Mouse (Mus musculus) Patski (cell line): ENCODE data around the gene Cers1. TPM values are rescaled to one million over a fixed set of nuclear protein-coding genes. Genes with fewer than 3 reads are reported as not detected.

ENCODE experiments used
- ATAC-seq: fragments of 100-300 bp; one replicate; pipeline ENCODE4 v1.8.0; 2021
- CTCF ChIA-PET: fragments of 350-600 bp; sonication (Branson Sonifier 250); formaldehyde crosslinking; loops from one replicate; lab custom pipeline; 2022; ENCODE audit warnings: inconsistent platforms; lab: Charles Lee
- POLR2A ChIA-PET: fragments of 350-600 bp; sonication (Branson Sonifier 250); formaldehyde crosslinking; loops from one replicate; lab custom pipeline; 2022; ENCODE audit warnings: antibody characterized with exemption, inconsistent platforms; lab: Charles Lee
- DNase-seq: peaks from one replicate; pipeline ENCODE4 v3.0.0-alpha.2; 2011; ENCODE audit warnings: low read depth, low spot score
- H3K27me3 ChIP-seq: fragments of 371-371 bp; one replicate; pipeline ENCODE4 v1.5.1; 2021
- CTCF ChIP-seq: fragments of 100-300 bp; IDR thresholded peaks from one replicate; pipeline ENCODE4 v1.5.1; 2021
- in situ Hi-C: fragments of 300-500 bp; cut with MboI; formaldehyde crosslinking; loops from 3 replicates; pipeline ENCODE4 v1.11.1; 2018; ENCODE audit warnings: low pct_unique_long_range_greater_than_20kb, mixed read lengths
- polyA plus RNA-seq: library from polyadenylated mRNA; unstranded; gene quantifications from one replicate; pipeline ENCODE4 v1.2.3, GENCODE M21; 2021

Gene Cers1
- polyA plus RNA-seq, 1 experiment from 2014 or later: 2.5 TPM

- no peaks in the 10 kb centered on the region for H3K27me3 ChIP-seq
- DNase-seq: no peak
- in situ Hi-C loops: no loop called here
- POLR2A ChIA-PET: no interaction called here
- no peak for ATAC-seq
- CTCF ChIA-PET: interaction anchor here (1.1 to 1.5 kb wide), 2 partner anchors 9 to 15 kb away, joined by 3 to 4 read pairs; no protein-coding TSS in a partner anchor
- no peak for TF ChIP-seq CTCF
Measured at GRCm38 (mm10) chr8:70309311-70309710, 6.3 kb upstream of the Cers1 start.

GRCm38 (mm10) chr8:70313399-70313798 lies 2.2 kb upstream of the Cers1 start:
- in situ Hi-C loops: no loop called here
- no peak for TF ChIP-seq CTCF
- no peak for ATAC-seq
- ChIA-PET CTCF (no interaction called here), POLR2A (no interaction called here)
- no peaks in the 10 kb centered on the region for H3K27me3 ChIP-seq
- no peak for DNase-seq

GRCm38 (mm10) chr8:70316511-70317504 lies 1.2 kb downstream of the Cers1 start:
- ATAC-seq: no peak
- ChIA-PET POLR2A (no interaction called here), CTCF (interaction anchor here (0.8 kb wide), 1 partner anchor 187 kb away, joined by 4 read pairs; no protein-coding TSS in a partner anchor)
- no peak for DNase-seq
- in situ Hi-C loops: no loop called here
- no peaks in the 10 kb centered on the region for H3K27me3 ChIP-seq
- no peak for TF ChIP-seq CTCF

GRCm38 (mm10) chr8:70317872-70318271 lies 2.3 kb downstream of the Cers1 start:
- POLR2A ChIA-PET: no interaction called here
- in situ Hi-C loops: no loop called here
- CTCF ChIA-PET: interaction anchor here (1.2 kb wide), 1 partner anchor 8 kb away, joined by 4 read pairs; no protein-coding TSS in a partner anchor
- H3K27me3 ChIP-seq: no peaks in the 10 kb centered on the region
- ATAC-seq (no peak), DNase-seq (no peak)
- TF ChIP-seq CTCF: no peak

GRCm38 (mm10) chr8:70323716-70324115 lies 8.1 kb downstream of the Cers1 start:
- ATAC-seq: no peak
- in situ Hi-C loops: no loop called here
- no peak for DNase-seq
- no peak for TF ChIP-seq CTCF
- H3K27me3 ChIP-seq: no peaks in the 10 kb centered on the region
- ChIA-PET CTCF (no interaction called here), POLR2A (no interaction called here)

- in situ Hi-C loops: no loop called here
- DNase-seq (no peak), ATAC-seq (no peak)
- no peaks in the 10 kb centered on the region for H3K27me3 ChIP-seq
- no peak for TF ChIP-seq CTCF
- POLR2A ChIA-PET: interaction anchor here (0.6 kb wide), 1 partner anchor 44 kb away, joined by 3 read pairs; no protein-coding TSS in a partner anchor
- CTCF ChIA-PET: no interaction called here
Measured at GRCm38 (mm10) chr8:70327512-70327911, 11.9 kb downstream of the Cers1 start.

GRCm38 (mm10) chr8:70329124-70329834 lies 13.7 kb downstream of the Cers1 start, which contains the start of gene Gdf1:
TSS of gene Gdf1 (plus strand) at chr8:70329817.
- TF ChIP-seq CTCF: no peak
- CTCF ChIA-PET: no interaction called here
- no peak for DNase-seq
- in situ Hi-C loops: no loop called here
- H3K27me3 ChIP-seq: no peaks in the 10 kb centered on the region
- ATAC-seq: no peak
- POLR2A ChIA-PET: interaction anchor here (0.9 kb wide), 1 partner anchor 9 kb away, joined by 5 read pairs; no protein-coding TSS in a partner anchor

GRCm38 (mm10) chr8:70329835-70330740 lies 14.5 kb downstream of the Cers1 start:
- POLR2A ChIA-PET: no interaction called here
- no peak for TF ChIP-seq CTCF
- in situ Hi-C loops: no loop called here
- DNase-seq (no peak), ATAC-seq (no peak)
- no peaks in the 10 kb centered on the region for H3K27me3 ChIP-seq
- CTCF ChIA-PET: no interaction called here

- ATAC-seq (no peak), DNase-seq (no peak)
- ChIA-PET POLR2A (no interaction called here), CTCF (no interaction called here)
- no peak for TF ChIP-seq CTCF
- no peaks in the 10 kb centered on the region for H3K27me3 ChIP-seq
- in situ Hi-C loops: no loop called here
Measured at GRCm38 (mm10) chr8:70330741-70331364, 15.3 kb downstream of the Cers1 start.
